Mouse (Mus musculus) megakaryocyte-erythroid progenitor cell, adult 5-6 weeks (primary cell): ENCODE results near the gene Cbx3. TPM values are rescaled to one million over a fixed set of nuclear protein-coding genes. Genes with fewer than 3 reads are reported as not detected.
"Not testable (repeated sequence)": the region's sequence is repeated elsewhere in the genome, so short reads cannot be mapped to it uniquely, and the experiment has no call there.

Experiments
- ATAC-seq: replicated peaks from 2 replicates; pipeline ENCODE4 v1.8.0; 2016; ENCODE audit warnings: mild to moderate bottlenecking, inconsistent platforms; ENCODE audit not compliant: severe bottlenecking, poor library complexity, low FRiP score, low TSS enrichment
- total RNA-seq, 2 experiments: library from RNA; stranded (forward) in 1 of 2; stranded (reverse) in 1 of 2; fragments of 200-1000, 215-1000 nt in 1 of 2; fragments of >200 nt in 1 of 2; fragmentation: Nextera tagmentation in 1 of 2; gene quantifications; 2 replicates each; pipeline ENCODE4 v1.2.3; 2014 to 2017

Gene Cbx3
- total RNA-seq, 2 experiments from 2014 or later = 301 to 423 TPM

GRCm38 (mm10) chr6:51468891-51469561 lies 1.1 kb upstream of the Cbx3 start:
- peak; percentile 48 for ATAC-seq

- peak; percentile 77 for ATAC-seq
Measured at GRCm38 (mm10) chr6:51469715-51470310, 347 bp upstream of the Cbx3 start, which contains the start of gene Hnrnpa2b1. Hnrnpa2b1 (minus strand) TSS chr6:51469894.

- no peak for ATAC-seq
Measured at GRCm38 (mm10) chr6:51471179-51471505, 982 bp downstream of the Cbx3 start.

GRCm38 (mm10) chr6:51471782-51472181 lies 1.6 kb downstream of the Cbx3 start:
- ATAC-seq = no peak

- ATAC-seq = no peak
Measured at GRCm38 (mm10) chr6:51472213-51472612, 2.1 kb downstream of the Cbx3 start.

DNA sequence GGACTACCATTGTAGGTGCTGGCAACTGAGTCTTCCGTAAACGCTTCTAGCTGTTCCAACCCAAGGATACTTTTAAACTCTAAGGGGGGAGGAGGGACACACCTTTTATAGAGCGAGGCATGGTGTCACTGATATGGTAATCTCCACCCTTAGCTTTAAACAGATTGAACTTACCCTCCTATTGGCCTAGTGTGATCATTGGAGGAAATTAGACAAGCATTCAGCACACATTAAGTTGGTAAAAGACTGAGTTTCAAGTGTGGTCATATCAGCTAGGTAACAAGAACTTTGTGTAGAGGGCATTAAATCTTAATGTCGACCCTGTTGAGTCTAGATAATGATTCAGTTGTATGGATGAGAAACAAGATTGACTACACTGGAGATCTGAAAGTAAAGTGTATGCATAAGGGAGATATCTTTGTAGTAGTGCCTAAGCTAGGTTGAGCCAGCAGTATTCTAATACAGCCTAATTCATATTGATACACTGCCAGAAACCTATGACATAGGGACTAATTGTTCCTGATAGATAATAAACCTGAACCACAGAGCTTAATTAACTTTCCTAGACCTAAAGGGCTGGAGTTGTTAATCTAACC lies 9.1 kb downstream of the Cbx3 start:
- peak; percentile 96 for ATAC-seq

GRCm38 (mm10) chr6:51481548-51481947 lies 11.4 kb downstream of the Cbx3 start:
- ATAC-seq = no peak

GRCm38 (mm10) chr6:51483861-51484260 lies 13.7 kb downstream of the Cbx3 start:
- no peak for ATAC-seq

DNA sequence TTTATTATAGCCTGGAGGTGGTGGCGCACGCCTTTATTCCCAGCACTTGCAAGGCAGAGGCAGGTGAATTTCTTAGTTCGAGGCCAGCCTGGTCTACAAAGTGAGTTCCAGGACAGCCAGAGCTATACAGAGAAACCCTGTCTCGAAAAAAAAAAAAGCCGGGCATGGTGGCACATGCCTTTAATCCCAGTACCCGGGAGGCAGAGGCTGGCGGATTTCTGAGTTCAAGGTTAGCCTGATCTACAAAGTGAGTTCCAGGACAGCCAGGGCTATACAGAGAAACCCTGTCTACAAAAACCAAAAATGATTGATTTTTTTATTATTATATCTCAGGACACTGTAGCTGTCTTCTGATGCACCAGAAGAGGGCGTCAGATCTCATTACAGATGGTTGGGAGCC lies 14.4 kb downstream of the Cbx3 start:
- ATAC-seq = not testable (repeated sequence)

DNA sequence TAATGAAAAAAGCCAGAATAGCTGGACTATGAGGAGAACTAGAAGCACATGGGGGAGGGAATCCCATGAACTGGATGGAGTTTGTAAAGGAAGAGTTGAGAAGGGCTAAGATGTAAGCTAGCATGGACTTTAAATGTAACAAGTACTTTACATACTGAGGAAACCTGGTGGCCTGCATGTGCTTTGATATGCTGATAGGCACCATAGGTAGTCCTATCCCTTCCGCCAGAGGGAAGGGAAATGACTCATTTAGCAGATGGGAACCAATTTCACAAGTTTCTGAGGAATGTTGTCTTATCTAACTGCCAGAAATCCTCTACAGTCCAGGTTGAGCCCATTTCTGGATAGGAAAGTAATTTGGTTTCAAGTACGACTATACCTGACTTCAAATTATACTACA lies 15.5 kb downstream of the Cbx3 start:
- ATAC-seq = peak; percentile 80

DNA sequence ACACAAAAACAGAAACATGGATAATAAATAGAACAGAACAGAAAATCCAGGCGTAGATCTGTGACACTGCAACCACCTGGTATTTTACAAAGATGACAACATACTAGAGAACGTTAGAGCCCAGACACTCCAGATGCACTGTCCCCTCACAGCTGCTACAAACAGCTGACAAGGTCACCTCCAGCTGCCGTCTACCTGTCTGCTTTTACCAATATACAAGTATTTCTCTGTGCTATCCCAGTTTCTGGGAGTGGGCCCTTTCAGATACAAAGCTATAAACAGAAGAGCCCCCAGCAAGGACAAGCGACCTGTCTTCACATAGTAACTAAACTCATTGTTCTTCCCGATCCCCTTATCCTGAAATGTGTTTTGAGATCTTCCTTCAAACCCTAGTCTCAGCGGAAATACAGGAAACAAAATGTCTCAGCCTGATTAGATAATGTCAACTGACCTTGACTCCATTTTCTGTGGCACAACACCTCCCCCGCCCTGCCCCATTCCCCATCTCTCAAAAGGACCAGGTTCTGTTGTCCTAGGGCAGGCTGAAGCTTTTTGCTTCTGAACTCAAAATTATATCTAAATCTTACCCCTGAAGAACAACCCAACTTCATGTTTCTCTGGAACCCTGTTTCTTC lies 16.0 kb downstream of the Cbx3 start:
- ATAC-seq = peak; percentile 45

- no peak for ATAC-seq
Measured at GRCm38 (mm10) chr6:51486731-51487130, 16.6 kb downstream of the Cbx3 start.

DNA sequence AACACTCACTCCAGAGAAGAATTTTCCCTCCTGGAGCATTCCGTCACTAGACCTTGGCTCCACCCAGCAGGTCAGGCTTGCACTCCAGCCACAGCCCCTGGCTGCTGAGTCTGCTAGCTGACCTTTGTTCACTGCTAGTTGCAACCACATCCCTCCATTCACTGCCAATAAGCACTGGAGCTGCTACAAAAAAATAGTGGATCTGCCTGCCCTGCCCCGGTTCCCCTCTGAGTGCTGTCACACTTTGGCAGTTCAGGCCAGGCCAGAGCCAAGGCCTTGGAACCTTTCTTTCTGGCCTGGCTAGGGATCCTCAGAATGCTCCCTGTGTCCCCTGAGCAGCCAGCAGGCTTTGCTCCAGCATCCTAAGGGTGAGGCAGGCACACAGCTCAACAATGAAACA lies 19.6 kb downstream of the Cbx3 start:
- ATAC-seq = no peak

DNA sequence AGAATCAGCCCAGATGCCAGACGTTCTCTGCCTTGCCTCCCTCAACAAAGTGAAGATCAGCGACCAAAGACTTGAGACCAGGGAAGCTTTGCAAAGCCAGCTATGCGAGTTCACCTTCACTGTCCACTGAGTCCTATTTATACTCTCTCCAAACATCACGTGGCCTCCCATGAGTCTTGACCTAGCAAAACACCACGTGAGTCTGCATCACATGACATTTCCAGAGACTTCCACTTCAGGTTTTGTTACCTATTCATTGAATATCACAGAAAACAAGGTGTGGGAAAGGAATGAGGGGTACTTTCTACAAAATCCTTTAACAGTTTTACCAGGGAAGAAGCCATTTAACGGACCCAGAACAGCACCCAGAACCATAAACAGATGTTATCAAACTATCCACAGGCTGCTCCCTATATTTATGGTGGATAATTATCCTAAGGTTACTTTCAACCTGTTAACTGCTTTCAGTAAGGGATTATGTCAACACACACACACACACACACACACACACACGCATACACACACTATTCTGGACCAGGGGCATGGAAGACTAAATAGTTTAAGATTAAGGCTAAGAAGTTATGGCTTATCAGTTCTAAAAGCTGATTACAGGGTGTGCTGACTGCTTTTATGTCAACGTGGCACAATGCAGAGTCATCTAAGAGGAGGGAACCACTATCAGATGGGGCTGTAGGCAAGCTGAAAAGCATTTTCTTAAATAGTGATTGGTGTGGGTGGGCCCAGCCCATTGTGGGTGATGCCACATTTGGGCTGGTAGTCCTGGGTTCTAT lies 27.4 kb downstream of the Cbx3 start:
- ATAC-seq = peak; percentile 41; the same call in 1 of the 2 replicates

DNA sequence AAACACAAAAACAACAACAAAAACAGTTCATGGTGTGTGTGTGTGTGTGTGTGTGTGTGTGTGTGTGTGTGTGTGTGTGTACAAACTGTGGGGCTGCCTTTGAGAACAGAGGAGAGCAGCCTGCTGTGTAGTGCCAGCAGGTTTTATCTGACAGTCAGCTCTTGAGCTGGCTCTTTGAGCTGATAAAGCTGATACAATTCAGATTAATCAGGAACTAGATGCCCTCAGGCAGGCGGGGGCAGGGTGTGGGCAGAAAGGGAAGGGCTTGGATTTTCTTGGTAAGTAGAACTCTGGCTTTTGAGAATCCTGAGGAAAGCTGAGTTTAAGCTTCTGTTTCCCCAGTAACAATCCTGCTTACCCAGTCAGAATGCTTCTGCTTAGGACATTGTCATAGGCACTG lies 35.5 kb downstream of the Cbx3 start:
- ATAC-seq = no peak

GRCm38 (mm10) chr6:51507556-51507955 lies 37.4 kb downstream of the Cbx3 start:
- no peak for ATAC-seq

DNA sequence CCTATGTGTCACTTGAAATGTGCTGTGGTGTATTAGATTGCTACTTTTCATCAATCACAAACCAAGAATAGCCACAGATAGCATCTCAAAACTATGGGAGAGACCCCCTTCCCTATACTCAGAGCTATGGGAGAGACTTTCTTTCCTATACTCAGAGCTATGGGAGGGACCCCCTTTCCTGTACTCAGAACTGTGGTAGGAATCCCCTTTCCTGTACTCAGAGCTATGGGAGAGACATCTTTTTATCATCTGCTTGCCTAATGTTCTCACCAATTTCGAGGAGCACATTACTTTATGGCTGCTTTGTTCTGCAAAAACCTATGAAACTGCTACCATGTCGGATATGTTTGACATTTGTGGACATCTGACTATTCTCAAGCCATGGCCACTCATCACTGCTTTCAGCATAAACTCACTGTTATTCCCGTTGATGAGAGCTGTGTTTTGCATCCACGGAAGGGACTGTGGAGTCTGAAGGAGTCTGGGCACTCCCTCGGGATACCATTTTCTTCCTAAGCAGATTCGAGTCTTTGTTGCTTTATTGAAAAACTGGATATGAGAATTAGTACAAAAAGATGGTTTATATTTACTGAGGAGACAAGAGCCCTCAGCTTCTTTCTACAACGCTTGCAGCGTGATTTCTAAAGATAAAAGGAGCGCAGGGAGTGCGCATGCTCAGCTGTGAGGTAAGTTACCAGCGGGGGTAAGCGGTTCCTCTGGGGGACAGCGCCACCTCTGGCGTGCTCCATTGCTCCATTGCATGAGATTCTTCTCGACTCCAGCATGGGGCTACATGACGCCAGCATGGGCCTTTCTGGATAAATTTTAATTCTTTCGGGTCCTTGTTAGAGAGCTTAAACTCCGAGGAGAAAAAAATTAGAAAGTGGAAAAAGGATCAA lies 38.8 kb downstream of the Cbx3 start:
- ATAC-seq = peak; percentile 87

GRCm38 (mm10) chr6:51510094-51510493 lies 39.9 kb downstream of the Cbx3 start:
- ATAC-seq = peak; percentile 66

GRCm38 (mm10) chr6:51510946-51511345 lies 40.8 kb downstream of the Cbx3 start:
- no peak for ATAC-seq
